Mouse (Mus musculus) kidney, adult 2 months (tissue): Measurements from ENCODE around the gene Hdgfl2. TPM values are rescaled to one million over a fixed set of nuclear protein-coding genes. Genes with fewer than 3 reads are reported as not detected.
A peak's percentile ranks its signal among the peaks of the same experiment; 100 is the strongest.

Experiments used
- DNase-seq: peaks from one replicate; pipeline ENCODE4 v3.0.0; 2021
- H3K27ac ChIP-seq: fragments of 200-500 bp; 2 replicates; pipeline ENCODE4 v1.5.1; 2012; ENCODE audit warnings: low read depth, low read length, control low read depth, inconsistent platforms; ENCODE audit not compliant: insufficient read depth
- H3K27me3 ChIP-seq: fragments of 200-500 bp; replicated peaks from 2 replicates; pipeline ENCODE4 v1.6.1; 2012; ENCODE audit warnings: mild to moderate bottlenecking, moderate library complexity, low read length, inconsistent platforms; ENCODE audit not compliant: control insufficient read depth, insufficient read depth
- H3K36me3 ChIP-seq: fragments of 200-500 bp; 2 replicates; pipeline ENCODE4 v1.6.1; 2012; ENCODE audit warnings: mild to moderate bottlenecking, moderate library complexity, low read length, inconsistent platforms; ENCODE audit not compliant: control insufficient read depth, insufficient read depth
- H3K4me1 ChIP-seq: fragments of 200-500 bp; 2 replicates; pipeline ENCODE4 v1.6.1; 2011; ENCODE audit warnings: low read length; ENCODE audit not compliant: control insufficient read depth, insufficient read depth
- H3K4me3 ChIP-seq: fragments of 200-500 bp; 2 replicates; pipeline ENCODE4 v1.5.1; 2011; ENCODE audit warnings: mild to moderate bottlenecking, low read depth, low read length, control low read depth; ENCODE audit not compliant: insufficient read depth
- CTCF ChIP-seq: fragments of 200-500 bp; conservative IDR thresholded peaks from 2 replicates; pipeline ENCODE4 v1.5.1; 2011; ENCODE audit warnings: low read depth, mild to moderate bottlenecking, control low read depth, low read length, moderate library complexity, mixed read lengths; ENCODE audit not compliant: insufficient read depth, insufficient read length
- POLR2A ChIP-seq: fragments of 200-500 bp; IDR thresholded peaks from one replicate; pipeline ENCODE4 v1.6.1; 2011; ENCODE audit warnings: low read depth, low read length, control low read depth
- WGBS: fragments of 180-500 bp; shearing (Covaris S2); methylation state at CpG from one replicate; pipeline ENCODE4 v1.1.7; 2018; 5-methylcytosine and 5-hydroxymethylcytosine counted together
- polyA plus RNA-seq: library from polyadenylated mRNA; depleted of rRNA; stranded (reverse); fragments of >200 nt; gene quantifications from 2 replicates; pipeline ENCODE4 v1.2.3, GENCODE M21; 2012

The Hdgfl2 gene
- polyA plus RNA-seq, 1 experiment, result 33.5 TPM

DNA sequence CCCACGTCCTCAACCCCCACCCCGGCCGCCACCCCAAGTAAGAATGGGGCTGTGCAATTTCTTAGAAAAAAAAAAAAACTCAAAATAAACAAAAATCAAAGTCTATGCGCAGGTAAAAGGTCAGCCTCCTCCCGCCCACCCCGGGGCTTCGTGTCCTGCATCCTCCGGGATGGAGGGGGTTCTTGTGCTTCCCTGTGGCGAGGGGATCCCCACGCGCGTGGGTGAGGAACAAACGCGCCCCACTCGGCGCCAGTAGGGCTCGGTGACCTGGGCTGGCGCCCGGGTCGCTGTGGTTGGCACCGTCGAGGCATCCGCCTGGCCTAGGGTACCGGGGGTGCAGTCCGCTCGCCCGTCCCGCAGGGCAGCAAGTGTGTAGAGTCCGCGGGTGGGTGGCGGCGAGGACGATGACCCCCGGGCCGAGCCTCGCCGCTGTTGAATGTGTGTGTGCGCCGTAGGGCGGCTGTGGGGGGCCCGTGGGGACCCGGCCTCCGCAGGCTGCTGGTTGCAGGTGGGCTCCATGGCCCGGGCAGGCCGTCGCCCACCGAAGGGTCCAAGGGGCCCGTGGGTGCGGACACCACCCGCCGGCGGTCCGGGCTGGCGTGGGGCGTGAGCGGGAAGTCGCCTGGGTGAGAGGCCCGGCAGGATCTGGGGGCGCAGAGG lies 44.4 kb downstream of the Hdgfl2 start:
- DNase-seq, result no peak
- H3K4me3 ChIP-seq, result peak overlapping the region; percentile 59; the same call in 1 of the 2 replicates

DNA sequence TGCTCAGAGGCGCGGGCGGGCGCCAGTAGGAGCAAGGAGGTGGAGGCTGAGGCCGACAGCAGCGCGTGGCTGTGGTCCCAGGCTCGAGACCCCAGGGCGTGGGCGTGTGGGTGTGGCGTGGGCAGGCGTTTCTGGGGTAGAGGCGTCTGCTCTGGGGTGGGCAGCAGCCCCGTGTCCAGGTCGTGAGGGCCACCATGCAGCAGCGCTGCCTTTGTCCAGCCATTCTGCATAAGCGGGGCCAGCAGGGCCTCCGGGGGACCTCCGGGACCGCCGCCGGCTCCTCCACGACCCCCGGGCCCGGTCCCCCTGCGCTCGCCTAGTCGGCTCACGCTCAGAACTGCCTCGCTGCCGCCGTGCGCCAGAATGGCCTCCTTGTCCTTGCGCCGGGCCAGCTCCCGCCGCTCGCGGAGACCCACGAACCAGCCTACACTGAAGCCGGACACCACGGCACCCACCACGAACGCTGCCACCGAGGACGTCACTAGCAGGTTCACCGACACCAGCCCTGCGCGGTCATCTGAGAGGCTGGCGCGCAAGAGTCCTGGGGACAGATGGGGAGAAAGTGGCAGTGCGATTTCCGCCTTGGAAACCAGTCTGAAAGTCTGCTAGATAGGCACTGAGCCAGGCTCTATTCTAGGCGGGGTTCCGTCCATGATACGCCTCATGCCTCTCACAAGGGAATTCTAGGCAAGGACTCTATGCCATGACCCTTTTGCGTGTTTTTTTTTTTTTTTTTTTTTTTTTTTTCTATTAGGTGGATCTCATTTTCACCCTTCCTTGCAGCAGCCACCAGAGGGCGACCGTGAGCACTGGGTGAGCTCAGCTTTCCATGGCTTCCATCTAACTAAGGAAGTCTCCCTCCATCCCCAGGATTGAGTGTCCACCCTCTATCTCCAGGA lies 45.2 kb downstream of the Hdgfl2 start:
- DNase-seq, result peak; percentile 62
- no peaks in the 10 kb centered on the region for H3K27me3 ChIP-seq
- no peak overlapping the region for H3K27ac ChIP-seq
- H3K4me1 ChIP-seq, result no peaks in the 10 kb centered on the region
- no peaks in the 10 kb centered on the region for H3K36me3 ChIP-seq
- TF ChIP-seq CTCF (peak; percentile 77), POLR2A (no peak)
- peak overlapping the region; percentile 59 for H3K4me3 ChIP-seq
- WGBS, result 17% methylated on average over 57 of the region's 59 CpGs

More for the DNA sequence above, 44.4 kb downstream of the Hdgfl2 start:
- TF ChIP-seq CTCF (no peak), POLR2A (no peak)
- H3K27me3 ChIP-seq, result no peaks in the 10 kb centered on the region
- no peak overlapping the region for H3K27ac ChIP-seq
- 44% methylated on average over 59 of the region's 59 CpGs for WGBS
- H3K36me3 ChIP-seq, result no peaks in the 10 kb centered on the region
- no peaks in the 10 kb centered on the region for H3K4me1 ChIP-seq

DNA sequence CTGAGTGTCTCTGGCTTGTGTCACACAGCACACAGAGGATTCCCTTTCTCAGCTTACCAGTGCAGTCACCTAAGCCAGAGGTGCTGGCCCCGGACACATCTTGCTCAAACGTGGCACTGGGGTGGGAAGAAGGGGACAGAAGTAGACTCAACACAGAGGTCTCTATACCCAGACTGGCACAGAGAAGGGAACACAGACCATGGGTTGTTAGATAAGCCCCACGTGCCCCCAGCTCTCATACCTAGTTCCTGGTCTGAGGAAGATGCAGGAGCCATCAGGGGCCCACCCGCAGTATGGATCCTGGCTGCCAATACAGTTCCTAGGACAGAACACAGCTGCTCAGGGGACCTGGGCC lies 45.8 kb downstream of the Hdgfl2 start:
- Histone ChIP-seq H3K36me3 (no peaks in the 10 kb centered on the region), H3K27ac (no peak overlapping the region), H3K4me3 (no peak overlapping the region), H3K27me3 (no peaks in the 10 kb centered on the region), H3K4me1 (no peaks in the 10 kb centered on the region)
- no peak for DNase-seq
- no peak for TF ChIP-seq POLR2A
- no peak for TF ChIP-seq CTCF
- 90% methylated on average over 4 of the region's 4 CpGs for WGBS

DNA sequence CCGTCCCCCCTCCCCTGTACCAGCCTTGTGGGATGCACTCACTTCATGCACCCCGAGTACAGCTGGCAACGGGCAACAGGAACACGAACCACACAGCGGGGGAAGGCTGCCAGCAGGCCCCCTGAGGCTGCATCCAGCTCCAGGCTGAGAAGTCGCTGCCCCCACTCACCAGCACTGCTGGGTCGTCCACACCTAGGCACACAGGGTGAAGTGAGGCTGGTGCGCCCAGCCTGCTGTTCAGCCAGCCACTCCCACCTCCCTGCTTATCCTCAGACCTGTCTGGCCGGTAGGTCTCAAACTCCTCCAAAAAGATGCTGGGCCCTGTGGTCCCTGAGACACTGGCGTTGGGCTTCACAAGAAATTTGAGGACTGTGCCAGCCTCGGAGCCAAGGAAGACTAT lies 46.7 kb downstream of the Hdgfl2 start:
- TF ChIP-seq CTCF (no peak), POLR2A (no peak)
- H3K27me3 ChIP-seq, result no peaks in the 10 kb centered on the region

GRCm38 (mm10) chr17:56128246-56128645 lies 48.8 kb downstream of the Hdgfl2 start:
- TF ChIP-seq POLR2A (no peak), CTCF (no peak)
- Histone ChIP-seq H3K27ac (no peak overlapping the region), H3K4me1 (no peaks in the 10 kb centered on the region), H3K27me3 (no peaks in the 10 kb centered on the region), H3K36me3 (no peaks in the 10 kb centered on the region), H3K4me3 (no peak overlapping the region)
- DNase-seq, result no peak
- 62% methylated on average over 15 of the region's 15 CpGs for WGBS

More for the DNA sequence above, 46.7 kb downstream of the Hdgfl2 start:
- DNase-seq, result no peak
- Histone ChIP-seq H3K36me3 (no peaks in the 10 kb centered on the region), H3K4me3 (no peak overlapping the region), H3K4me1 (no peaks in the 10 kb centered on the region), H3K27ac (no peak overlapping the region)
- WGBS, result 84% methylated on average over 11 of the region's 11 CpGs

DNA sequence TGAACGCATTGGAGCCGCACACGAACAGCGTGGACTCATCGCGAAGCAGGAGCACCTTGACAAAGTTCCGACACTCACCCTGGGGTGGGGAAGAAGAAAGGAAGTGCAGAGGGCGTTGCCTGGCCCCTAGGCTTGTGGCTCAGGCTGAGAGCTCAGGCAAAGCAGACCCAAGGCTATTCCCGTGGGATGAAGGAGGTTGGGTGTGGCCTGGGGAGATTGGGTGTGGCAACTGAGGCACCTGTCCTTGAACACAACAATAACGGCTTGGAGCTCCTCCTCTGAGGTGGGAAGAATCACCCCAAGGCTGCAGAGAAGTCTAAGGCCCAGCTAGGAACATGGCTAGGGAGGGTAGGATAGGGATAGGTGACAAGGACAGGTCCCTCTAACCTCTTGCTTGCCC lies 51.7 kb downstream of the Hdgfl2 start:
- TF ChIP-seq CTCF (no peak), POLR2A (no peak)
- WGBS, result 91% methylated on average over 10 of the region's 10 CpGs
- DNase-seq, result no peak

DNA sequence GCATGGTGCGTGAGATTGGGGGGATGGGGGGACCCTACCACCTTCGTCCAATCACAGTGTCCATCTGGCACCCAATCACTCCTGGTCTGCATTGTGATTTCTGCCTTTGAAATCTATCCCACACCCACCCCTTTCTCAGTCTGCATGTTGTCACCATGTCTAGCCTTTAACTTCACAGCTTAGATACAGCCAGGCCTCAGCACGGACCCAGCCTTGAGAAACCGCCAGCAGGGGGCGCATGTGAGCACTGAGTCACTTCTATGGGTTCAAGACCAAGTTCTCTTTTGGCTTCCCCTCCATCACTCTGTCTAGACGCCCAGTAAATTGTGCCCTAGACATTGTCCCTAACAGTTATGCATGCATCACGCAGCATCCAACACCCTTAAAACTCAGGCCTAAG lies 52.4 kb downstream of the Hdgfl2 start:
- no peaks in the 10 kb centered on the region for H3K27me3 ChIP-seq
- no peaks in the 10 kb centered on the region for H3K4me1 ChIP-seq
- no peaks in the 10 kb centered on the region for H3K36me3 ChIP-seq
- WGBS, result 44% methylated on average over 7 of the region's 7 CpGs
- peak; percentile 72 for DNase-seq
- no peak overlapping the region for H3K4me3 ChIP-seq
- H3K27ac ChIP-seq, result no peak overlapping the region
- TF ChIP-seq POLR2A (no peak), CTCF (peak; percentile 76)

More for the DNA sequence above, 51.7 kb downstream of the Hdgfl2 start:
- Histone ChIP-seq H3K36me3 (no peaks in the 10 kb centered on the region), H3K4me1 (no peaks in the 10 kb centered on the region), H3K27me3 (no peaks in the 10 kb centered on the region), H3K27ac (no peak overlapping the region), H3K4me3 (no peak overlapping the region)
